Mouse (Mus musculus) heart, adult 2 months (tissue): ENCODE data around the gene Serpinf1. TPM values are rescaled to one million over a fixed set of nuclear protein-coding genes. Genes with fewer than 3 reads are reported as not detected.
A peak's percentile ranks its signal among the peaks of the same experiment; 100 is the strongest.

Source experiments
- DNase-seq, 2 experiments: peaks; one replicate each; pipeline ENCODE4 v3.0.0; 2021
- H3K27ac ChIP-seq: fragments of 200-600 bp; 2 replicates; pipeline ENCODE4 v1.8.1; 2022
- H3K27me3 ChIP-seq: fragments of 200-500 bp; 2 replicates; pipeline ENCODE4 v1.6.1; 2012; ENCODE audit warnings: mild to moderate bottlenecking, low read length, inconsistent platforms, mixed read lengths; ENCODE audit not compliant: control insufficient read depth, insufficient read depth
- H3K36me3 ChIP-seq: fragments of 200-500 bp; 2 replicates; pipeline ENCODE4 v1.6.1; 2012; ENCODE audit warnings: low read length, inconsistent platforms; ENCODE audit not compliant: control insufficient read depth, insufficient read depth
- H3K4me1 ChIP-seq: fragments of 200-500 bp; 2 replicates; pipeline ENCODE4 v1.6.1; 2011; ENCODE audit warnings: low read length; ENCODE audit not compliant: control insufficient read depth, insufficient read depth
- H3K4me3 ChIP-seq: fragments of 200-600 bp; 2 replicates; pipeline ENCODE4 v1.8.1; 2022
- H3K79me2 ChIP-seq: fragments of 200-500 bp; replicated peaks from 2 replicates; pipeline ENCODE4 v1.6.1; 2012; ENCODE audit warnings: mild to moderate bottlenecking, inconsistent platforms, low read length, moderate library complexity, mixed read lengths; ENCODE audit not compliant: control insufficient read depth, insufficient read depth
- H3K9ac ChIP-seq: fragments of 200-500 bp; 2 replicates; pipeline ENCODE4 v1.6.1; 2012; ENCODE audit warnings: low read depth, mild to moderate bottlenecking, control low read depth, inconsistent platforms, low read length, mixed read lengths
- CTCF ChIP-seq: fragments of 200-600 bp; IDR thresholded peaks from 2 replicates; pipeline ENCODE4 v1.8.1; 2022; ENCODE audit warnings: antibody characterized with exemption, mild to moderate bottlenecking, moderate library complexity
- EP300 ChIP-seq: fragments of 200-500 bp; IDR thresholded peaks from 2 replicates; pipeline ENCODE4 v1.6.1; 2011; ENCODE audit warnings: low read depth, low read length, control low read depth; ENCODE audit not compliant: insufficient read depth
- POLR2A ChIP-seq: fragments of 200-500 bp; IDR thresholded peaks from 2 replicates; pipeline ENCODE4 v1.6.1; 2011; ENCODE audit warnings: mild to moderate bottlenecking, low read depth, low read length, control low read depth; ENCODE audit not compliant: insufficient read depth
- WGBS: fragments of 180-500 bp; shearing (Covaris S2); methylation state at CpG from one replicate; pipeline ENCODE4 v1.1.7; 2018; 5-methylcytosine and 5-hydroxymethylcytosine counted together
- intact Hi-C: fragments of 180-260 bp; cut with DNase I; formaldehyde crosslinking; loops from one replicate; pipeline ENCODE4 v1.15.1; 2025
- polyA plus RNA-seq: library from polyadenylated mRNA; depleted of rRNA; stranded (reverse); fragments of >200 nt; gene quantifications from 2 replicates; pipeline ENCODE4 v1.2.3, GENCODE M21; 2012
- total RNA-seq, 2 experiments: library from RNA; stranded (reverse); gene quantifications; 2 replicates each; pipeline ENCODE4 v1.2.3; 2021

Serpinf1 gene
- total and polyA plus RNA-seq, 3 experiments: 17.4 to 84.5 (median 28.5) TPM

DNA sequence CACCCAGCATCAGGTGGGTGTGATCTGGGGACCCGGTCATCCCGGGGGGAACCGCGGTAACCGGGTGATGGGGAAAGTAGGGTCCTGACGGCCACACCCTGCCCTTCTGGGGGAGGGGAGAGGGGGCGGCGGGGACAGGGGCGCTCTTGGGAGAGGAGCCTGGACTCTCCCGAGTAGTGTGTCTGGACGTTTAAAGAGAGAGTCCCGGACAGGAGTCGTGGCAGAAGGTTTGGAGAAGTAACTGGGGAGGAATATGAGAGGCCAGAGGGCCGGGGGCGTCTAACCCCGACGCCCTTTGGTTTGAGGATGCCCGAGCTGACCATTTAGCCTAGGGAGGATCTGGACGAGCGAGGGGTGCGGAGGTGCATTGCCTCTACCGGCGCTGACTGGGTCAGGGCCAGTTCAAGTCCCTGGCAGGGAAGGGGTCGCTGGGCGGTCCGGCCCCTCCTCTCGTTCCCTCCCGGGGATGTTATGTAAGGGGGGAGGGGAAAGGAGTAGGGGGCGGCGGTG is 39.3 kb upstream of the Serpinf1 start:
- intact Hi-C loops: loop anchor here (2.0 to 5.0 kb wide), 3 partner anchors 49 to 629 kb away; partner anchors contain the start of genes Mnt and Rilp
- peak overlapping the region; percentile 84 for H3K4me3 ChIP-seq
- H3K36me3 ChIP-seq: peaks cover 27% of the 10 kb centered on the region
- H3K79me2 ChIP-seq: no peaks in the 10 kb centered on the region
- peak overlapping the region; percentile 97 for H3K27ac ChIP-seq
- H3K4me1 ChIP-seq: peaks cover 20% of the 10 kb centered on the region
- TF ChIP-seq EP300 (peak; percentile 20; the same call in 1 of the 2 replicates), POLR2A (no peak; the same call in 1 of the 2 replicates)
- H3K9ac ChIP-seq: peak overlapping the region; percentile 82
- under 1% methylated on average over 30 of the region's 30 CpGs for WGBS
- H3K27me3 ChIP-seq: no peaks in the 10 kb centered on the region
- DNase-seq: no peak

- H3K4me3 ChIP-seq: peak within 1 kb of the TSS; percentile 84
- under 1% methylated on average over 46 of the region's 46 CpGs for WGBS
- H3K27ac ChIP-seq: peak within 1 kb of the TSS; percentile 97
- TF ChIP-seq CTCF (no peak), EP300 (peak; percentile 88), POLR2A (peak; percentile 99)
- H3K4me1 ChIP-seq: peaks cover 20% of the 10 kb centered on the region
- H3K79me2 ChIP-seq: no peaks in the 10 kb centered on the region
- intact Hi-C loops: loop anchor here (2.0 to 5.0 kb wide), 3 partner anchors 50 to 629 kb away; partner anchors contain the start of genes Mnt and Rilp
- H3K36me3 ChIP-seq: peaks cover 26% of the 10 kb centered on the region
- H3K9ac ChIP-seq: peak within 1 kb of the TSS; percentile 82
- DNase-seq: peak; percentile 97 to 100
- H3K27me3 ChIP-seq: no peaks in the 10 kb centered on the region
Measured at GRCm38 (mm10) chr11:75460844-75461742, 38.6 kb upstream of the Serpinf1 start, which contains the start of gene Tlcd2. Tlcd2 (plus strand) TSS chr11:75461715.

- 3% methylated on average over 19 of the region's 19 CpGs for WGBS
- peaks cover 18% of the 10 kb centered on the region for H3K36me3 ChIP-seq
- H3K4me1 ChIP-seq: peaks cover 20% of the 10 kb centered on the region
- H3K27me3 ChIP-seq: no peaks in the 10 kb centered on the region
- H3K79me2 ChIP-seq: no peaks in the 10 kb centered on the region
- intact Hi-C loops: loop anchor here (2.0 to 5.0 kb wide), 3 partner anchors 51 to 628 kb away; partner anchors contain the start of genes Mnt and Rilp
- peak overlapping the region; percentile 97 for H3K27ac ChIP-seq
- DNase-seq: peak; percentile 85 to 92
- peak overlapping the region; percentile 55 for H3K9ac ChIP-seq
- H3K4me3 ChIP-seq: peak overlapping the region; percentile 60
- 0 out of 2 replicates have a peak, but pooled peaks have one; percentile 66 for TF ChIP-seq EP300
- no peak for TF ChIP-seq CTCF
- TF ChIP-seq POLR2A: peak; percentile 72
Measured at GRCm38 (mm10) chr11:75460103-75460843, 37.8 kb upstream of the Serpinf1 start.

DNA sequence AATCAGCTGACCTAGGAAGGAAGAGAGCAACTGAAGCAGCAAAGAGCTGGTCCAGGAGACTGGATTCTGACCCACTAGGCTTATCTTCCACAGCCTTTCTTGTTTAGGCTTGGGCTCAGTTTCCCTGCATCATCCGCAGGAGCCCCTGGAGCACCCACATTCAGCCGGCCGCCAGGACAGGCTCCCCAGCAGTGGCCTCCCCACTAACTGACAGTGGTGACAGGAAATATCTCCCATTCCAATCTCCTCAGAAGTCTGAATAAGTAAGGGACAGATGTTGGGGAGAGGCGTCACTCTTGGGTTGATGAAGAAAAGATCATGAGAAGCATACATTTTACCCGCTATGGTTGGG is 37.2 kb upstream of the Serpinf1 start:
- Histone ChIP-seq H3K4me3 (peak overlapping the region; percentile 60; the same call in 1 of the 2 replicates), H3K4me1 (peaks cover 22% of the 10 kb centered on the region), H3K36me3 (peaks cover 14% of the 10 kb centered on the region), H3K27ac (peak overlapping the region; percentile 97), H3K9ac (peak overlapping the region; percentile 5; the same call in 1 of the 2 replicates), H3K27me3 (no peaks in the 10 kb centered on the region), H3K79me2 (no peaks in the 10 kb centered on the region)
- intact Hi-C loops: loop anchor here (2.0 to 5.0 kb wide), 3 partner anchors 51 to 627 kb away; partner anchors contain the start of genes Mnt and Rilp
- TF ChIP-seq EP300: no peak
- TF ChIP-seq CTCF: no peak
- no peak for TF ChIP-seq POLR2A
- no peak for DNase-seq
- WGBS: 13% methylated on average over 5 of the region's 5 CpGs

DNA sequence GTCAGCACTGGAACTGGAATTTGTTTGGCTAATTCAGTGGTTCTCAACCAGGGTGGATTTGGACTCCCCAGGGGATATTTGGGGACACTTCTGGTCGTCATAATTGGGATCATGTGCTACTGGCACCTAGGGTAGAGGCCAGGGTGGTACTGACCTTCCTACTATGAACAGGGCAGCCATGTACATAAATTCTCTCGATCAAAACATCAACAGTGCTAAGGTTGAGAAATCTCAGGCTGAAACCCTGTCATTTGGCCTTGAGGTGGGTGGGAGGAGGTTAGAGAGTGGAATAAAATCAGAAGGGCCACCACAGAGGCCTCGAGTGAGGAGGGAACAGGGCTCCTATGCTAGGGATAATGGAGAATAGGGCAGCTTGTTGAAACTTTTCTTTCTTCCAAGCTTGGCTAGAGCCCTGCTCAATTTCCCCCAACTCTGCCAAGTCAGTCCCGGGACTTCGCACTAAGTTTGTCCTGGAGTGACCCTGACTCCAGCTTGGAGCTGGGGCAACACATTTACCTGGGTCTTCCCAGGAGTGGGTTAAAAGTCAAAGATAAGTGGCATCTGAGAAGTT is 36.7 kb upstream of the Serpinf1 start:
- Histone ChIP-seq H3K36me3 (peaks cover 10% of the 10 kb centered on the region), H3K27ac (peak overlapping the region; percentile 97), H3K4me1 (peaks cover 21% of the 10 kb centered on the region), H3K9ac (no peak overlapping the region), H3K4me3 (no peak overlapping the region), H3K79me2 (no peaks in the 10 kb centered on the region), H3K27me3 (no peaks in the 10 kb centered on the region)
- 8% methylated on average over 5 of the region's 5 CpGs for WGBS
- DNase-seq: peak; percentile 61 to 67
- intact Hi-C loops: no loop called here
- TF ChIP-seq EP300 (0 out of 2 replicates have a peak, but pooled peaks have one; percentile 44), CTCF (no peak), POLR2A (no peak)
